Mouse (Mus musculus) midbrain, embryonic 14.5 days (tissue): ENCODE measurements at regions not wholly inside any gene's neighbourhood (a gene's known extent, or its start where the extent isn't known, plus 50 kb on each side); places are given as distances from the start of the nearest gene placed in this dataset.

Source experiments
- ATAC-seq: fragments of 200-750 bp; cut with Nextera tagmentation; 2 replicates; pipeline ENCODE4 v1.8.0; 2017; ENCODE audit warnings: moderate number of reproducible peaks, moderate library complexity; ENCODE audit not compliant: low FRiP score, low TSS enrichment
- DNase-seq: peaks from one replicate; pipeline ENCODE4 v3.0.0-alpha.2; 2015
- H3K27ac ChIP-seq: fragments of 300-500 bp; sonication (generic); replicated peaks from 2 replicates; pipeline ENCODE4 v1.5.1; 2014; ENCODE audit warnings: mild to moderate bottlenecking, low read depth, low read length, moderate library complexity
- H3K27me3 ChIP-seq: fragments of 300-500 bp; sonication (generic); 2 replicates; pipeline ENCODE4 v1.6.1; 2014; ENCODE audit warnings: low read length, control low read depth, mixed read lengths; ENCODE audit not compliant: control insufficient read depth, insufficient read depth
- H3K36me3 ChIP-seq: fragments of 300-500 bp; sonication (generic); 2 replicates; pipeline ENCODE4 v1.6.1; 2014; ENCODE audit warnings: low read length, control low read depth; ENCODE audit not compliant: control insufficient read depth, insufficient read depth
- H3K4me1 ChIP-seq: fragments of 300-500 bp; sonication (generic); 2 replicates; pipeline ENCODE4 v1.6.1; 2014; ENCODE audit warnings: mild to moderate bottlenecking, antibody characterized with exemption, low read length, control low read depth; ENCODE audit not compliant: control insufficient read depth, insufficient read depth
- H3K4me2 ChIP-seq: fragments of 300-500 bp; sonication (generic); 2 replicates; pipeline ENCODE4 v1.6.1; 2014; ENCODE audit warnings: mild to moderate bottlenecking, low read length, moderate library complexity
- H3K4me3 ChIP-seq: fragments of 300-500 bp; sonication (generic); replicated peaks from 2 replicates; pipeline ENCODE4 v1.5.1; 2014; ENCODE audit warnings: low read depth, low read length
- H3K9ac ChIP-seq: fragments of 300-500 bp; sonication (generic); replicated peaks from 2 replicates; pipeline ENCODE4 v1.6.1; 2014; ENCODE audit warnings: mild to moderate bottlenecking, low read length, moderate library complexity
- H3K9me3 ChIP-seq: fragments of 300-500 bp; sonication (generic); 2 replicates; pipeline ENCODE4 v1.6.1; 2016; ENCODE audit warnings: low read length, control low read depth, mixed read lengths; ENCODE audit not compliant: control insufficient read depth
- WGBS: fragments of 180-500 bp; shearing (Covaris S2); extraction: QIAGEN DNeasy Blood & Tissue Kit; methylation state at CpG from one replicate; pipeline ENCODE4 v1.1.7; 2014; 5-methylcytosine and 5-hydroxymethylcytosine counted together

DNA sequence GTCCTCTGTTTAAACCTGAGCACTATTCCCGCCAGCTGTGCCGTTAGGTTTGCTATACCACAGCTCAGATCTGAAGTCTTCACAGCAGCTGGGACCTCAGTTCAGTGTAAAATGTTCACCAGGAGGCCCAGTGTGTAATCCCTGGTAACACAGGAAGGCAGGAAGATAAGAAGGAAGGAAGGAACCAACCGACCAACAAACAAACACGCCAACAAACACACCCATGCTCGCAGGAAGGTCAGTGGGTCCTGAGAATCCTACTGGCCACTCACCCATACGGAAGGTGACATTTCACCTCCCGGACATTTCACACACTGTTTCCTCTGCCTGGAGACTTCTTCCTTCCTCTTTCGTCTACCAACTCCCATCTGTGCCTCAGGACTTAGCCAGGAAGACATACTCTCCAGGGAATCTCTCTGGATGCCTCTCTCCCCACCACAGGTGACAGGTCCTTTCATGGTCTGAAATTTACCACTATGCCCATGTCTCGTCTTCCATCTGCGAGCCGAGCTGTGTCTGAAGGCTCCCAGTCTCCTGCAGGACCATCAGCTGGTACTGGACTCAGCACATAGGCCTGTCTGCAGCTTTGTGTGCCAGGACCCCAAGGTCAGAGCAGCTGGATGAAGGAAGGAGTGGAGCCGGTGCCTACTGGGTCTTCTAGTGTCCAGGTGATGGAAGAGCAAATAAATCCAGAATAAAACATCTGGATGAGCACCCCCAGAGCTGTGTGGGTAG is 61.1 kb upstream of the Xpa start:
- Histone ChIP-seq H3K4me2 (no peak overlapping the region), H3K27me3 (no peaks in the 10 kb centered on the region), H3K4me3 (no peak overlapping the region), H3K9me3 (no peaks in the 10 kb centered on the region), H3K4me1 (no peaks in the 10 kb centered on the region), H3K9ac (no peak overlapping the region), H3K36me3 (no peaks in the 10 kb centered on the region), H3K27ac (no peak overlapping the region)
- no peak for ATAC-seq
- WGBS: 80% methylated on average over 12 of the region's 12 CpGs
- no peak for DNase-seq

DNA sequence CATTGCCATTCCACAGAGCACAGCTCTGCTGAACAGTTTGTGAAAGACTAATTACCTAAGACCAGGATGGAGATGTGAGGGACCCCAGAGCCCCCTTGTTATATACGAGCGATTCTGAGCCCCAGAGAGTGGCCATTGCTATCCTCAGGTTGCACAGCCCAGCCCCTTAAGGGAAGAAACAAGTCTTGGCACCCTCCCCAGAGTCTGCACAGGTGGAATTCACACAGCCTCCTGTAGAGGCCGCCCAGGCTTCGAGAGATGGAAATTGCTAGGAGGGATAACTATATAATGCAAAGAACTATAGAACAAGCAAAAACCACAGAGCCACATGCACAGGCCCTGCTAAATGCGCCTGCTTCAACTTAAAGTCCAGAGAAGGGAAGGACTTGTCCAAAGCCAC is 62.7 kb upstream of the Xpa start:
- ATAC-seq (no peak), DNase-seq (peak; percentile 23)
- WGBS: 75% methylated on average over 5 of the region's 5 CpGs
- no peak overlapping the region for H3K27ac ChIP-seq
- H3K4me2 ChIP-seq: no peak overlapping the region
- H3K9ac ChIP-seq: no peak overlapping the region
- H3K36me3 ChIP-seq: no peaks in the 10 kb centered on the region
- H3K4me3 ChIP-seq: no peak overlapping the region
- H3K27me3 ChIP-seq: no peaks in the 10 kb centered on the region
- no peaks in the 10 kb centered on the region for H3K9me3 ChIP-seq
- H3K4me1 ChIP-seq: no peaks in the 10 kb centered on the region

DNA sequence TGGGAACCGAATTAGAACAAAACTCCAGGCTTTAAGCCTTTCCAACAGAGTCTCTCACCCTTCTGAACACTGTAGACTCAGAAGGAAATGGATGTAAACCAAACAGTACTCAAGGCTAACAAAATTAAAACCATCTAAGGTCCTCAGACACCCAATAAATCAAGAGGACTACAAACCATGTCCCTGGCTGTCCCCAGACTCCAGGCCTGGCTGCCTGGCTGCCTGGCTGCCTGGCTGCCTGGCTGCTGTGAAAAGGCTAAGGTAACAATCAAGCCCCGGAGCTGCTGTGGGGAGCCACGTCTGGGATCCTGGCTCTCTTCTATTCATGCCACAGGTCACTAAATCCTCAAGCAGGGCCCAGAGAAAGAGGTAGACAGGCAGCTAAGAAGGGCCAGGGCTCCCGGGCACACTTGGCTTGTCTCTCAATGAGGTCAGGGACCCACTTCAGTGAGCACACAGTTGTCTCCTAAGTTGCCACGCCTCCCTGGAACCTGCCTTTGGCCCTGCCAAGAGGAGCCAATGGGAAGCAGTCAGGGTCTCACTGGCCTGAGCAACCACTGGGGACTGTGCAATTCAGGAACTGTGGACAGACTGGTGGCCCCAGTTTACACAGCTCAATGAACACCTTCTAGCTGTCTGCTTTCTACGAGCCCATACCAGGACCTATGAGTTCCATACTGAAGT is 72.6 kb upstream of the Xpa start:
- no peaks in the 10 kb centered on the region for H3K36me3 ChIP-seq
- no peak overlapping the region for H3K4me3 ChIP-seq
- no peak overlapping the region for H3K9ac ChIP-seq
- no peak for DNase-seq
- no peak overlapping the region for H3K4me2 ChIP-seq
- H3K27me3 ChIP-seq: no peaks in the 10 kb centered on the region
- H3K27ac ChIP-seq: no peak overlapping the region
- WGBS: 22% methylated on average over 6 of the region's 6 CpGs
- no peak for ATAC-seq
- no peaks in the 10 kb centered on the region for H3K9me3 ChIP-seq
- no peaks in the 10 kb centered on the region for H3K4me1 ChIP-seq

DNA sequence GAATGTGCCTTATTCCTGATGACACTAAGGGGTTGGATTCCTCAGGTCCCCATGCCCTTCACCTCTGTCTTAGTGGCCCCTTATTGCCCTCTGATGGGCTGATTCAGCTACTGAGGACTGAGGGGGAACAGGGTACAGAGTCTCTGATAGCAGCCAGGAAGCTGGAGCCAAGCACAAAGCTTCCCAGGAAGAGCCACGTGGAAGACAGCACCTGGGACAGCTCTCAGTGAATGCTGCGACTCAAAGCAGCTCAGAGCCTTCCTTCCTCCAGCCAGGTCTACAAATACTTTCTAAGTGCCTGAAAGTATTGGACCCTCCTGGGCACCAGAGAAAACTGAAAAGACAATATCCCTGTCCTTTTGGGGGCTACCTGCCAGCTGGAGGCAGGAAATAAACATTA is 72.3 kb upstream of the Foxe1 start:
- 5% methylated on average over 2 of the region's 2 CpGs for WGBS
- Histone ChIP-seq H3K4me2 (no peak overlapping the region), H3K9ac (no peak overlapping the region), H3K36me3 (no peaks in the 10 kb centered on the region), H3K4me3 (no peak overlapping the region), H3K27ac (no peak overlapping the region), H3K9me3 (no peaks in the 10 kb centered on the region), H3K27me3 (no peaks in the 10 kb centered on the region), H3K4me1 (no peaks in the 10 kb centered on the region)
- DNase-seq (no peak), ATAC-seq (no peak)

DNA sequence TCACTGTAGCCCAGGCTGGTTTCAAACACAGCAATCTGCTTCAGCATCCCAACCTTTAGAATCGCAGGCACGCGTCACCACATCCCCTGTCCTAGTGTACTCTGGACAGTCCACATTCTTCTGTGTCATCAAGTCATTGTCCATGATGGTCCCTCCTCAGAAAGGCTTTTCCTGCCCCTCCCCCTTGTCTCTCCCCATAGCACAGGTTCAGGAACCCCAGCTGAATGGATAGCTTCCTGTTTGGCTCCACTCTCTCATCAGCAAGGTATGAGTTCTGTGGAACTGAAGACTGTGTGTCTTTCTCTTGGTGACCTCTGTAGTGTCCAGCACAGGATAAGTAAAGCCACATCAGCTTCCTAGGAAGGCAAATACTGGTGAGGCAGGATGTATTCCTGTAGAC is 67.6 kb upstream of the Foxe1 start:
- 88% methylated on average over 3 of the region's 3 CpGs for WGBS
- Histone ChIP-seq H3K4me3 (no peak overlapping the region), H3K4me1 (peaks cover 8% of the 10 kb centered on the region; the same call in 1 of the 2 replicates), H3K36me3 (no peaks in the 10 kb centered on the region), H3K4me2 (no peak overlapping the region), H3K9me3 (no peaks in the 10 kb centered on the region), H3K9ac (no peak overlapping the region), H3K27me3 (no peaks in the 10 kb centered on the region), H3K27ac (no peak overlapping the region)
- ATAC-seq: no peak
- DNase-seq: no peak

DNA sequence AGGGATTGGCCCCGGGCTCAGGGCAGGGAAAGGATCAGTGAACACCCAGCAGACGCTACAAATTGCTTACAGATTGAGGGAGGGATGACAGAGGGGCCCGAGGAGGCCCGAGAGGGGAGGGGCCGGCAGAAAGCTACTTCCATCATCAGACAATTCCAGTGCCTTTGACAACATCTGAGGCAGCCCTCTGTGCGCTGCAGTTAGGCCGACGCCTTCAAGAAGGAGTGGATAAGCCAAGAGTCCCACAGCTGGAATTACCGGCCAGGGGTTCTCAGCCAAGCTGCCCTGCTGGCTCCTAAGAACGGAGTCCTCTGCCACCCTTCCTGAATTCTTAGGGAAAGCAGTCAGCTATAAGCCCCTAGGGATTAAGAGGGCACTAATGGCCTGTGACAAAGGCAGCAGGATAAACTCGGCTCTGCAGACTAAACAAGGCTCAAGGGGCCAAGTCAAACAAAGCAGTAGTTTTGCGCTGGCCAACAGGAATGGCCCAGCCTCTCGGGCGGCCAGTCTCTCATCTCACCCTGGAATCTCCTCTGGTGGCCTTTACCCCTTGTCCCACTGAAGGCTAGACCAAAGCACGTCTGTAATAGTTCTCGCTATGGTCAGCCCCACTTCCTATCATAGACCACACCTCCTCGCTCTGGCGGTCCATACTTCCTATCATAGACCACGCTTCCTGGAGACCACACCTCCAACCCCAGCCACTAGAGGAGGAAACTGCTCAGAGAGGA is 66.4 kb upstream of the Foxe1 start:
- no peaks in the 10 kb centered on the region for H3K27me3 ChIP-seq

DNA sequence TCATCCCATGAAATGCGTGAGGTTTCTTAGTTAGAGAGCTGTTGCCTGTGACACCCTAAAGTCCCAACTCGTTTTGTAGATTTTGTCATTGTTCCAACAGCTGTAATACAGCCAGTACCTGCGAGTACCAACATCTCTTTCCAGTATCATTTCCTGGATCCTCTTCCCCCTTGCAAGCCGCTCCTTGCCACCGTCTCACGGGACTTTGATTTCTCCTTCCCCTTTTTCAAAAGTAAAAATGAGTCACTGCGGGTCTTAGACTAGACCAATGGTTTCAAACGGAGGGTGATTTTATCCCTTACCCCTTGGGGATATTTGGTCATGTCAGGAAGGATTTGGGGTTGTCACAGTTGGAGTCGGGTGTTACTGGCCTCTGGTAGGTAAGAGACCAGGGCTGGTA is 56.5 kb upstream of the Foxe1 start:
- Histone ChIP-seq H3K27ac (no peak overlapping the region), H3K4me3 (no peak overlapping the region)
- WGBS: 92% methylated on average over 9 of the region's 9 CpGs

More for the DNA sequence above, 66.4 kb upstream of the Foxe1 start:
- Histone ChIP-seq H3K4me3 (no peak overlapping the region), H3K9ac (no peak overlapping the region), H3K4me2 (no peak overlapping the region; the same call in 1 of the 2 replicates), H3K4me1 (peaks cover 8% of the 10 kb centered on the region; the same call in 1 of the 2 replicates), H3K36me3 (no peaks in the 10 kb centered on the region), H3K27ac (no peak overlapping the region), H3K9me3 (no peaks in the 10 kb centered on the region)
- 7% methylated on average over 19 of the region's 19 CpGs for WGBS
- ATAC-seq: no peak
- DNase-seq: peak; percentile 35

DNA sequence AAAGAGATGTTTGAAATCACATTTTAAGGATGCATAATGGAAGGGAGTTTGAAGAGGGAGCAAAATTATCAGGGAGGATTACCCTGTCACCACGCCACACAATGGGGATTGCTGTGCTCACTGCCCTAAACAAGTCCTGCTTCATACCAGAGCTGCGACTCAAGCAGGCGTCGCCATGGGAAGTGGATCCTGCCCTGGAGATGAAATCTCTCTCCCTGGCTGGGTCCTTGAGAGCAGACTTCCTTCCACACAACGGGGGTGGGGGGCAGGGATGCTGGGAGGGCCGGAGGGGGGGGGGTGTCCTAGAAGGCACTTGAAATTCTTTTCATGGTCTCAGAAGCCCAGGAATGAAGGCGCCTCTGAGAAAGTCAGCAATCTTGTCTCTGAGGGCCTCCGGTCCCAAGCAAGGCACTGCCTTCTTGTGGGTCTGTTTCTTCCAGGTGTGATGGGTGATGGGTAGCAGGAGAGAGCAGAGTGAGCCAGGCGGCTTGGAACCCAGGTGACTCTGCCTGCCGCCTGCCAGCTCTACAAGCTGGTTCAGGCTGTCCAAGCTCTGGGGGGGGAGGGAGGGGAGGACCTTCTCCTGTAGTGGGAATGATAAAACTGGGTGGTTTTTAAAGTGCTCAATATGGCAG is 51.7 kb upstream of the Foxe1 start:
- 27% methylated on average over 10 of the region's 10 CpGs for WGBS
- H3K9ac ChIP-seq: no peak overlapping the region
- H3K4me3 ChIP-seq: no peak overlapping the region
- no peak overlapping the region for H3K4me2 ChIP-seq
- peak; percentile 20 for DNase-seq
- 0 out of 2 replicates have a peak, but pooled peaks cover 6% of the 10 kb centered on the region for H3K9me3 ChIP-seq
- H3K27ac ChIP-seq: no peak overlapping the region
- ATAC-seq: no peak
- no peaks in the 10 kb centered on the region for H3K36me3 ChIP-seq
- no peaks in the 10 kb centered on the region for H3K27me3 ChIP-seq
- no peaks in the 10 kb centered on the region for H3K4me1 ChIP-seq

More for the DNA sequence above, 56.5 kb upstream of the Foxe1 start:
- ATAC-seq: no peak
- H3K4me1 ChIP-seq: no peaks in the 10 kb centered on the region
- no peak overlapping the region for H3K9ac ChIP-seq
- H3K4me2 ChIP-seq: no peak overlapping the region
- H3K9me3 ChIP-seq: 0 out of 2 replicates have a peak, but pooled peaks cover 6% of the 10 kb centered on the region
- H3K27me3 ChIP-seq: no peaks in the 10 kb centered on the region
- no peak for DNase-seq
- no peaks in the 10 kb centered on the region for H3K36me3 ChIP-seq
